Mouse (Mus musculus) urinary bladder, adult 2 months (tissue): ENCODE measurements around the gene Cisd1. TPM values are rescaled to one million over a fixed set of nuclear protein-coding genes. Genes with fewer than 3 reads are reported as not detected.

Experiments used
- DNase-seq: peaks from one replicate; pipeline ENCODE4 v3.0.0; 2022; ENCODE audit warnings: low spot score
- polyA plus RNA-seq: library from polyadenylated mRNA; depleted of rRNA; stranded (reverse); fragments of >200 nt; gene quantifications from 2 replicates; pipeline ENCODE4 v1.2.3, GENCODE M21; 2012; rRNA removed

Cisd1 gene
- polyA plus RNA-seq, 1 experiment, result 128 TPM

- DNase-seq, result peak; percentile 38
These were observed 18.0 kb downstream of the Cisd1 start for GRCm38 (mm10) chr10:71326789-71327188.

- DNase-seq, result no peak
These were observed 18.6 kb downstream of the Cisd1 start for GRCm38 (mm10) chr10:71326123-71326522.

GRCm38 (mm10) chr10:71323669-71324068 lies 21.1 kb downstream of the Cisd1 start:
- no peak for DNase-seq

GRCm38 (mm10) chr10:71316497-71316896 lies 28.3 kb downstream of the Cisd1 start:
- DNase-seq, result no peak

GRCm38 (mm10) chr10:71316056-71316455 lies 28.7 kb downstream of the Cisd1 start:
- no peak for DNase-seq

GRCm38 (mm10) chr10:71314596-71314995 lies 30.2 kb downstream of the Cisd1 start:
- no peak for DNase-seq

- no peak for DNase-seq
These were observed 34.5 kb downstream of the Cisd1 start for GRCm38 (mm10) chr10:71310288-71310687.

- DNase-seq, result no peak
These were observed 36.6 kb downstream of the Cisd1 start for GRCm38 (mm10) chr10:71308199-71308598.

- no peak for DNase-seq
These were observed 38.0 kb downstream of the Cisd1 start for GRCm38 (mm10) chr10:71306759-71307158.

- DNase-seq, result no peak
These were observed 38.6 kb downstream of the Cisd1 start for GRCm38 (mm10) chr10:71306190-71306589.

- no peak for DNase-seq
These were observed 42.3 kb downstream of the Cisd1 start for GRCm38 (mm10) chr10:71302490-71302889.

GRCm38 (mm10) chr10:71300161-71300560 lies 44.6 kb downstream of the Cisd1 start:
- no peak for DNase-seq

- DNase-seq, result no peak
These were observed 51.5 kb downstream of the Cisd1 start for GRCm38 (mm10) chr10:71293245-71293644.

- DNase-seq, result no peak
These were observed 52.5 kb downstream of the Cisd1 start for GRCm38 (mm10) chr10:71292254-71292653.

- no peak for DNase-seq
These were observed 53.0 kb downstream of the Cisd1 start for GRCm38 (mm10) chr10:71291801-71292200.

- no peak for DNase-seq
These were observed 53.5 kb downstream of the Cisd1 start for GRCm38 (mm10) chr10:71291179-71291661.

GRCm38 (mm10) chr10:71285126-71285580 lies 59.6 kb downstream of the Cisd1 start, which contains the start of gene Ube2d1:
Ube2d1 (minus strand) TSS chr10:71285262.
- peak; percentile 89 for DNase-seq

GRCm38 (mm10) chr10:71284511-71285125 lies 60.1 kb downstream of the Cisd1 start:
- DNase-seq, result no peak

- DNase-seq, result no peak
These were observed 60.6 kb downstream of the Cisd1 start for GRCm38 (mm10) chr10:71284131-71284510.

Other genes starting within 250 kb of the Cisd1 start
- gene Bicc1, start 185.3 kb downstream of the Cisd1 start, polyA plus RNA-seq, result 28.5 and 41.3 TPM in 2 replicates
- gene Tfam, start 106.7 kb downstream of the Cisd1 start, polyA plus RNA-seq, result 25.8 and 28.5 TPM in 2 replicates
- 79.4 and 103 TPM in 2 replicates for gene Ube2d1, start 59.7 kb downstream of the Cisd1 start, polyA plus RNA-seq
- 12.0 and 12.7 TPM in 2 replicates for gene Ipmk, start 2.8 kb upstream of the Cisd1 start, polyA plus RNA-seq